Mouse (Mus musculus): ENCODE measurements around the gene Armc2. TPM values are rescaled to one million over a fixed set of nuclear protein-coding genes. Genes with fewer than 3 reads are reported as not detected.

Armc2 gene
- polyA plus RNA-seq, 1 experiment from 2014 or later: 3.4 TPM

Other genes with a start within 250 kb of the Armc2 start
- 19.6 and 25.9 TPM in 2 replicates for gene Cep57l1, start 208.6 kb downstream of the Armc2 start, polyA plus RNA-seq (2016; fragmentation: Nextera tagmentation; extraction: Ambion mirVana)
- 19.7 and 26.3 TPM in 2 replicates for gene Sesn1, start 208.5 kb downstream of the Armc2 start, polyA plus RNA-seq (2016; fragmentation: Nextera tagmentation; extraction: Ambion mirVana)